Mouse (Mus musculus): ENCODE data around the gene Tmem189.

- no peak for TF ChIP-seq RAD21 (IDR thresholded peaks at IDR 0.05; ENCODE audit: low read depth, low read length)
- TF ChIP-seq ELF1 (IDR thresholded peaks at IDR 0.05; ENCODE audit: low read depth, low read length), result no peak
- TF ChIP-seq E2F4 (IDR thresholded peaks at IDR 0.05; ENCODE audit: borderline replicate concordance, low read depth, low read length), result no peak
- no peak for TF ChIP-seq POLR2AphosphoS5 (IDR thresholded peaks at IDR 0.05; ENCODE audit: borderline replicate concordance, low read depth, low read length)
- TF ChIP-seq POLR2A (IDR thresholded peaks at IDR 0.05; ENCODE audit: control insufficient read depth in 1 of 2, insufficient read depth in 1 of 2, low read depth in 1 of 2, low read length in 2 of 2, poor library complexity in 1 of 2), result no peak
Measured at GRCm38 (mm10) chr2:167611287-167611686, 78.3 kb downstream of the Tmem189 start.

Data from MEL (cell line).